Mouse (Mus musculus): ENCODE data around the gene Bhlhe23.

GRCm38 (mm10) chr2:180735232-180735631 is 41.5 kb downstream of the Bhlhe23 start:
- no peak for TF ChIP-seq CTCF (IDR thresholded peaks at IDR 0.05; ENCODE audit: low read depth)
- no peak for TF ChIP-seq EP300 (IDR thresholded peaks at IDR 0.05; ENCODE audit: low read depth)

Data from liver, embryonic 14.5 days (tissue).